Mouse (Mus musculus): Measurements from ENCODE around the gene Sipa1l3. TPM values are rescaled to one million over a fixed set of nuclear protein-coding genes. Genes with fewer than 3 reads are reported as not detected.

Sipa1l3 gene
- polyA plus RNA-seq, 1 experiment, result 71.5 TPM

GRCm38 (mm10) chr7:29393292-29393691 is 125.1 kb downstream of the Sipa1l3 start:
- TF ChIP-seq POLR2A (IDR thresholded peaks at IDR 0.05; ENCODE audit: control insufficient read depth, low read depth, low read length) (no peak), CTCF (IDR thresholded peaks at IDR 0.05; ENCODE audit: control insufficient read depth, insufficient read depth, insufficient replicate concordance, low read depth, low read length) (no peak)
- H3K36me3 ChIP-seq (ENCODE audit: control insufficient read depth, insufficient read depth, low read length), result no peaks in the 10 kb centered on the region
- no peaks in the 10 kb centered on the region; the same call in 1 of the 2 replicates for H3K4me1 ChIP-seq (ENCODE audit: control insufficient read depth, insufficient read depth, low read length)
- no peaks in the 10 kb centered on the region for H3K27me3 ChIP-seq (ENCODE audit: control insufficient read depth, insufficient read depth, low read length)
- H3K4me3 ChIP-seq (ENCODE audit: control insufficient read depth, low read depth, low read length), result no peak overlapping the region
- H3K27ac ChIP-seq (ENCODE audit: control insufficient read depth, insufficient read depth, low read depth, low read length), result no peak overlapping the region

- no peaks in the 10 kb centered on the region for H3K36me3 ChIP-seq (ENCODE audit: control insufficient read depth, insufficient read depth, low read length)
- no peaks in the 10 kb centered on the region; the same call in 1 of the 2 replicates for H3K4me1 ChIP-seq (ENCODE audit: control insufficient read depth, insufficient read depth, low read length)
- TF ChIP-seq CTCF (IDR thresholded peaks at IDR 0.05; ENCODE audit: control insufficient read depth, insufficient read depth, insufficient replicate concordance, low read depth, low read length) (no peak), POLR2A (IDR thresholded peaks at IDR 0.05; ENCODE audit: control insufficient read depth, low read depth, low read length) (no peak)
- no peak overlapping the region for H3K27ac ChIP-seq (ENCODE audit: control insufficient read depth, insufficient read depth, low read depth, low read length)
- H3K4me3 ChIP-seq (ENCODE audit: control insufficient read depth, low read depth, low read length), result no peak overlapping the region
- no peaks in the 10 kb centered on the region for H3K27me3 ChIP-seq (ENCODE audit: control insufficient read depth, insufficient read depth, low read length)
These were observed 125.6 kb downstream of the Sipa1l3 start for GRCm38 (mm10) chr7:29392805-29393204.

GRCm38 (mm10) chr7:29391761-29392512 is 126.5 kb downstream of the Sipa1l3 start:
- Histone ChIP-seq H3K27ac (ENCODE audit: control insufficient read depth, insufficient read depth, low read depth, low read length) (peak overlapping the region; percentile 10; the same call in 1 of the 2 replicates), H3K27me3 (ENCODE audit: control insufficient read depth, insufficient read depth, low read length) (no peaks in the 10 kb centered on the region), H3K4me1 (ENCODE audit: control insufficient read depth, insufficient read depth, low read length) (no peaks in the 10 kb centered on the region; the same call in 1 of the 2 replicates), H3K4me3 (ENCODE audit: control insufficient read depth, low read depth, low read length) (no peak overlapping the region), H3K36me3 (ENCODE audit: control insufficient read depth, insufficient read depth, low read length) (no peaks in the 10 kb centered on the region)
- TF ChIP-seq POLR2A (IDR thresholded peaks at IDR 0.05; ENCODE audit: control insufficient read depth, low read depth, low read length) (no peak), CTCF (IDR thresholded peaks at IDR 0.05; ENCODE audit: control insufficient read depth, insufficient read depth, insufficient replicate concordance, low read depth, low read length) (no peak)

GRCm38 (mm10) chr7:29391112-29391760 is 127.2 kb downstream of the Sipa1l3 start:
- no peak overlapping the region for H3K4me3 ChIP-seq (ENCODE audit: control insufficient read depth, low read depth, low read length)
- peak overlapping the region; percentile 10; the same call in 1 of the 2 replicates for H3K27ac ChIP-seq (ENCODE audit: control insufficient read depth, insufficient read depth, low read depth, low read length)
- no peaks in the 10 kb centered on the region for H3K27me3 ChIP-seq (ENCODE audit: control insufficient read depth, insufficient read depth, low read length)
- TF ChIP-seq POLR2A (IDR thresholded peaks at IDR 0.05; ENCODE audit: control insufficient read depth, low read depth, low read length) (no peak), CTCF (IDR thresholded peaks at IDR 0.05; ENCODE audit: control insufficient read depth, insufficient read depth, insufficient replicate concordance, low read depth, low read length) (no peak)
- H3K36me3 ChIP-seq (ENCODE audit: control insufficient read depth, insufficient read depth, low read length), result no peaks in the 10 kb centered on the region
- H3K4me1 ChIP-seq (ENCODE audit: control insufficient read depth, insufficient read depth, low read length), result no peaks in the 10 kb centered on the region; the same call in 1 of the 2 replicates

GRCm38 (mm10) chr7:29390234-29390633 is 128.2 kb downstream of the Sipa1l3 start:
- H3K4me3 ChIP-seq (ENCODE audit: control insufficient read depth, low read depth, low read length), result no peak overlapping the region
- no peak for TF ChIP-seq POLR2A (IDR thresholded peaks at IDR 0.05; ENCODE audit: control insufficient read depth, low read depth, low read length)
- no peak for TF ChIP-seq CTCF (IDR thresholded peaks at IDR 0.05; ENCODE audit: control insufficient read depth, insufficient read depth, insufficient replicate concordance, low read depth, low read length)
- H3K4me1 ChIP-seq (ENCODE audit: control insufficient read depth, insufficient read depth, low read length), result no peaks in the 10 kb centered on the region; the same call in 1 of the 2 replicates
- H3K27ac ChIP-seq (ENCODE audit: control insufficient read depth, insufficient read depth, low read depth, low read length), result no peak overlapping the region
- H3K27me3 ChIP-seq (ENCODE audit: control insufficient read depth, insufficient read depth, low read length), result no peaks in the 10 kb centered on the region
- H3K36me3 ChIP-seq (ENCODE audit: control insufficient read depth, insufficient read depth, low read length), result no peaks in the 10 kb centered on the region

- no peaks in the 10 kb centered on the region for H3K4me1 ChIP-seq (ENCODE audit: control insufficient read depth, insufficient read depth, low read length)
These were observed 130.8 kb downstream of the Sipa1l3 start for GRCm38 (mm10) chr7:29387524-29388068.

GRCm38 (mm10) chr7:29386349-29386748 is 132.1 kb downstream of the Sipa1l3 start:
- Histone ChIP-seq H3K36me3 (ENCODE audit: control insufficient read depth, insufficient read depth, low read length) (no peaks in the 10 kb centered on the region), H3K4me3 (ENCODE audit: control insufficient read depth, low read depth, low read length) (no peak overlapping the region), H3K27me3 (ENCODE audit: control insufficient read depth, insufficient read depth, low read length) (no peaks in the 10 kb centered on the region), H3K4me1 (ENCODE audit: control insufficient read depth, insufficient read depth, low read length) (no peaks in the 10 kb centered on the region), H3K27ac (ENCODE audit: control insufficient read depth, insufficient read depth, low read depth, low read length) (no peak overlapping the region)
- TF ChIP-seq CTCF (IDR thresholded peaks at IDR 0.05; ENCODE audit: control insufficient read depth, insufficient read depth, insufficient replicate concordance, low read depth, low read length), result no peak
- no peak for TF ChIP-seq POLR2A (IDR thresholded peaks at IDR 0.05; ENCODE audit: control insufficient read depth, low read depth, low read length)

More at GRCm38 (mm10) chr7:29387524-29388068, 130.8 kb downstream of the Sipa1l3 start:
- Histone ChIP-seq H3K4me3 (ENCODE audit: control insufficient read depth, low read depth, low read length) (no peak overlapping the region), H3K27me3 (ENCODE audit: control insufficient read depth, insufficient read depth, low read length) (no peaks in the 10 kb centered on the region), H3K36me3 (ENCODE audit: control insufficient read depth, insufficient read depth, low read length) (no peaks in the 10 kb centered on the region), H3K27ac (ENCODE audit: control insufficient read depth, insufficient read depth, low read depth, low read length) (no peak overlapping the region)
- TF ChIP-seq CTCF (IDR thresholded peaks at IDR 0.05; ENCODE audit: control insufficient read depth, insufficient read depth, insufficient replicate concordance, low read depth, low read length) (no peak), POLR2A (IDR thresholded peaks at IDR 0.05; ENCODE audit: control insufficient read depth, low read depth, low read length) (no peak)

All from testis, adult 2 months (tissue).